Mouse (Mus musculus) myocyte (in vitro differentiated cells): ENCODE data around the gene Bdh1. TPM values are rescaled to one million over a fixed set of nuclear protein-coding genes. Genes with fewer than 3 reads are reported as not detected.

Experiments
- H3K27me3 ChIP-seq: one replicate; pipeline ENCODE4 v1.6.1; 2011; ENCODE audit not compliant: control insufficient read depth, insufficient read depth, insufficient read length
- H3K36me3 ChIP-seq: one replicate; pipeline ENCODE4 v1.6.1; 2011; ENCODE audit not compliant: control insufficient read depth, insufficient read depth
- H3K4me2 ChIP-seq: one replicate; pipeline ENCODE4 v1.6.1; 2011; ENCODE audit warnings: low read depth, control low read depth
- H3K4me3 ChIP-seq: one replicate; pipeline ENCODE4 v1.5.1; 2011; ENCODE audit warnings: mild to moderate bottlenecking, control low read depth, moderate library complexity
- H3K79me2 ChIP-seq: one replicate; pipeline ENCODE4 v1.6.1; 2011; ENCODE audit not compliant: control insufficient read depth, insufficient read depth
- H3ac ChIP-seq: one replicate; pipeline ENCODE4 v1.6.1; 2011; ENCODE audit not compliant: control insufficient read depth, insufficient read length
- CEBPB ChIP-seq: IDR thresholded peaks from 2 replicates; pipeline ENCODE4 v1.6.1; 2011; ENCODE audit warnings: mild to moderate bottlenecking, moderate library complexity; ENCODE audit not compliant: poor library complexity, insufficient read depth, severe bottlenecking
- E2F4 ChIP-seq: IDR thresholded peaks from one replicate; pipeline ENCODE4 v1.6.1; 2011; ENCODE audit warnings: mild to moderate bottlenecking, control low read depth, moderate library complexity; ENCODE audit not compliant: insufficient read depth
- MAX ChIP-seq: IDR thresholded peaks from one replicate; pipeline ENCODE4 v1.6.1; 2011; ENCODE audit warnings: low read depth, mild to moderate bottlenecking, control low read depth
- MYOD1 ChIP-seq, 3 experiments: IDR thresholded peaks; one replicate each; pipeline ENCODE4 v1.6.1; 2011; ENCODE audit warnings: control low read depth in 2 of 3, low read depth in 2 of 3, mild to moderate bottlenecking in 2 of 3, moderate library complexity in 1 of 3; ENCODE audit not compliant: insufficient read length in 2 of 3, control insufficient read depth in 1 of 3
- MYOG ChIP-seq, 3 experiments: IDR thresholded peaks; one replicate each; pipeline ENCODE4 v1.6.1; 2011; ENCODE audit warnings: control low read depth in 2 of 3, low read depth in 2 of 3, mild to moderate bottlenecking in 2 of 3; ENCODE audit not compliant: insufficient read length in 2 of 3, control insufficient read depth in 1 of 3, insufficient read depth in 1 of 3
- POLR2A ChIP-seq: IDR thresholded peaks from one replicate; pipeline ENCODE4 v1.6.1; 2011; ENCODE audit warnings: low read depth, mild to moderate bottlenecking, control low read depth, moderate library complexity; ENCODE audit not compliant: insufficient read length
- POLR2AphosphoS2 ChIP-seq: IDR thresholded peaks from one replicate; pipeline ENCODE4 v1.6.1; 2011; ENCODE audit warnings: low read depth, control low read depth; ENCODE audit not compliant: insufficient read length
- REST ChIP-seq: IDR thresholded peaks from one replicate; pipeline ENCODE4 v1.6.1; 2011; ENCODE audit warnings: mild to moderate bottlenecking, control low read depth, moderate library complexity; ENCODE audit not compliant: insufficient read depth, insufficient read length
- SRF ChIP-seq: IDR thresholded peaks from one replicate; pipeline ENCODE4 v1.6.1; 2011; ENCODE audit warnings: low read depth; ENCODE audit not compliant: control insufficient read depth, insufficient read length
- TCF12 ChIP-seq: IDR thresholded peaks from one replicate; pipeline ENCODE4 v1.6.1; 2011; ENCODE audit warnings: mild to moderate bottlenecking, control low read depth; ENCODE audit not compliant: poor library complexity, insufficient read depth, severe bottlenecking
- TCF3 ChIP-seq: IDR thresholded peaks from one replicate; pipeline ENCODE4 v1.6.1; 2011; ENCODE audit warnings: low read depth, control low read depth; ENCODE audit not compliant: insufficient read length
- USF1 ChIP-seq: IDR thresholded peaks from one replicate; pipeline ENCODE4 v1.6.1; 2011; ENCODE audit warnings: low read depth, mild to moderate bottlenecking, control low read depth, moderate library complexity
- polyA plus RNA-seq: library from polyadenylated mRNA; unstranded; fragments of >200 nt; fragmentation: generic; extraction: Trizol; gene quantifications from one replicate; pipeline ENCODE4 v1.2.1, GENCODE M21; 2012; ENCODE audit warnings: missing spikeins

Bdh1 gene
- polyA plus RNA-seq, 1 experiment, result 0.11 TPM

DNA sequence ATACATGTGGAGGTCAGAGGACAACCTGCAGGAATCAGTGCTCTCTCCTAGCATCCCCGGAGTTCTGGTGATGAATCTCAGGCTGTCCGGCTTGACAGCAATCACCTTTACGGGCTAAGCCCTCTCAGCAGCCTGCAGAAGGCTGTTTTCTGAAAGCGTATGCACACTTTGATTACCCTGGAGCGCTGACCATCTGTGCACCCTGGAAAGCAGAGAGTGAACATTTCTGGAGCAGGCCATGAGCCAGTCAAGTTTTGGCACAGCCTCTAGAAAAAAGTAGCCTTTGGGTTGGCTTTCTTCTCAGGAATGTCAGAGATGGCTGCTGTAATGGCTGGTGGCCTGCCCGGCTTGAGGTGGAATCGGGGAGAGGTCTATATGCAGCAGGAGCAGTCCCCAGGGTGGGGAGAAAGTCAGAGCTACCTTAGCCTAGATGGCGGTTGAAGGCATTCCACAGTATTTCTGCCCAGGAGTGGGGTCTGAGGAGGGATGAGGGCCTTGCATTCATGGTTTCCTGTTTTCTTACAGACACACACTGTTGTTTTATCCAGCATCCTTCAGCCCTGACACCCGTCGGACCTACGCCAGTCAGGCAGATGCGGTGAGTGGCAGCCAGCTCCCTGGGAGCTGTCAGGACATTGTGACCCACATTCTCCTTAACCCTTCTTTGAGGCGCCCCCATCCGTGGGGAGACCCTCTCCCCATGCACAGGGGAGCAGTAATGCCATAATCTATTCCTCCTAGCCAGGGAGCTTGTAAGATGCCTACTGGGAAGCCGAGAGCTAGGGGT lies 24.2 kb downstream of the Bdh1 start:
- no peak overlapping the region for H3K4me2 ChIP-seq
- H3ac ChIP-seq, result no peak overlapping the region
- no peaks in the 10 kb centered on the region for H3K27me3 ChIP-seq
- H3K36me3 ChIP-seq, result no peaks in the 10 kb centered on the region
- TF ChIP-seq POLR2AphosphoS2 (no peak), MYOG (IDR thresholded peaks at IDR 0.05; ENCODE audit: control insufficient read depth in 1 of 3, insufficient read depth in 1 of 3, insufficient read length in 2 of 3, low read depth in 2 of 3) (no peak), SRF (no peak)
- H3K79me2 ChIP-seq, result no peaks in the 10 kb centered on the region
- H3K4me3 ChIP-seq, result no peak overlapping the region

DNA sequence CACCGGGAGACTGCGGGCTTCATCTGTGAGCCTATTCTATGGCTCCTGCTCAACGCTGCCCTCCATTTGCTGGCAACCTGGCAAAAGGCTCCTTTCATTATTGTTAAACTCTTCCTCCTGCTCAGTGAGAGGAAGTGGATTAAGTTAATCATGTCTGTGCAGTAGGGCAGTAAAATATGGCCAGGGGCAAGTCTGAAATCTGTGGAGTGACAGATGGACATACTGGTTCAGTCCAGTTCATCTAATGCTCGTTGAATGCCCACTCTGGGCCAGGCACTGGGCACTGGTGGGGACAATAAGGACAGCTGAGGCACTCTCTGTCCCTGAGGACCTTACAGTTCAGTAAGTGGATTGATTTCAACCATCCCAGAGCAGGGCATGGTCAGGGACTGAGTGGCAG lies 27.9 kb downstream of the Bdh1 start:
- no peak overlapping the region for H3ac ChIP-seq
- H3K4me3 ChIP-seq, result no peak overlapping the region
- H3K36me3 ChIP-seq, result no peaks in the 10 kb centered on the region
- no peaks in the 10 kb centered on the region for H3K27me3 ChIP-seq
- no peak overlapping the region for H3K4me2 ChIP-seq
- no peaks in the 10 kb centered on the region for H3K79me2 ChIP-seq
- no peak for TF ChIP-seq USF1
- TF ChIP-seq MYOG (IDR thresholded peaks at IDR 0.05; ENCODE audit: control insufficient read depth in 1 of 3, insufficient read depth in 1 of 3, insufficient read length in 2 of 3, low read depth in 2 of 3), result no peak
- no peak for TF ChIP-seq SRF
- TF ChIP-seq TCF3, result no peak
- TF ChIP-seq CEBPB, result no peak
- TF ChIP-seq MYOD1 (IDR thresholded peaks at IDR 0.05; ENCODE audit: control insufficient read depth in 1 of 3, insufficient read length in 2 of 3, low read depth in 2 of 3), result no peak
- TF ChIP-seq TCF12, result no peak
- TF ChIP-seq MAX, result no peak
- TF ChIP-seq POLR2AphosphoS2, result no peak
- no peak for TF ChIP-seq REST
- no peak for TF ChIP-seq E2F4
- no peak for TF ChIP-seq POLR2A

DNA sequence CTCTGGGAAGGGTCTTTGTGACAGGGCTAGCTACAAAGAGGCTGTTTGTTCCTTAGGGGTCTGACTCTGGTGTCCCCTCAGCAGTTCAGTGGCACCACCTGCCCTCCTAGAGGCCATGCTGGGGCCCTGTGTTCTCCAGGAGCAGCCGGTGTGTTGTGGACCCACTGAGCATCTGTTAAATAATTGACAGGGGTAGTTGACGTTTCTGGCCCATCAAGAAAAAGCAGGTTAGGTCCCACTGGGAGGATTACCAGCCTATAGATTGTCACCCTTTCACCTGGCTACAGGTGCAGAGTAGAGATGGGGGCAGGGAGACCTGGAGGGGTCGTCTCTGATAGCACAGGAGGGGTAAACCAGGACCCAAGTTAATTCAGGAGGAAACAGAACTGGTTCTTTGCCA lies 29.2 kb downstream of the Bdh1 start:
- no peaks in the 10 kb centered on the region for H3K79me2 ChIP-seq
- no peak overlapping the region for H3ac ChIP-seq
- H3K4me3 ChIP-seq, result no peak overlapping the region
- TF ChIP-seq POLR2A, result no peak
- no peak for TF ChIP-seq USF1
- no peak for TF ChIP-seq TCF3
- no peak for TF ChIP-seq REST
- no peak for TF ChIP-seq CEBPB
- TF ChIP-seq POLR2AphosphoS2, result no peak
- TF ChIP-seq E2F4, result no peak
- TF ChIP-seq SRF, result no peak
- no peak for TF ChIP-seq MAX
- TF ChIP-seq TCF12, result no peak
- no peaks in the 10 kb centered on the region for H3K36me3 ChIP-seq
- H3K4me2 ChIP-seq, result no peak overlapping the region
- no peaks in the 10 kb centered on the region for H3K27me3 ChIP-seq

DNA sequence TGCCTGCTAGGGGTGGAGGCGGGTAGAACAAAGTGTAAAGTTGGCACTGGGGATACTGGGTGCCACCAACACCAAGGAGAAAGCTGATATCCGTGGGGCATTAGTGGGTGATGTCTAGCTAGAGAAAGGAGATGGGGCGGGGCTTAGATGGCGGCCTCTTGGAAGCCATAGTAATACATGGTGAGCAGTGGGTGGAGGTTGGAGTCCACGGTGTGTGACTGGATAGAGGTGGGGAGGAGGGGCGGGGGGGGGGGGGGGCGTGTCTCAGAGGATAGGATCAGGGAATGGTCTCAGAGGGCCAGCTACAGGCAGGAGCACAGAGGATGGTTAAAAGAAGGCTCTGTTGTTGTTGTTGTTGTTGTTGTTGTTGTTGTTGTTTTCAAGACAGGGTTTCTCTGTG lies 30.4 kb downstream of the Bdh1 start:
- Histone ChIP-seq H3K4me2 (no peak overlapping the region), H3K36me3 (no peaks in the 10 kb centered on the region), H3K79me2 (no peaks in the 10 kb centered on the region), H3ac (no peak overlapping the region), H3K27me3 (no peaks in the 10 kb centered on the region), H3K4me3 (no peak overlapping the region)
- TF ChIP-seq E2F4 (no peak), USF1 (no peak), SRF (no peak), TCF12 (no peak), MYOG (IDR thresholded peaks at IDR 0.05; ENCODE audit: control insufficient read depth in 1 of 3, insufficient read depth in 1 of 3, insufficient read length in 2 of 3, low read depth in 2 of 3) (no peak), CEBPB (no peak), REST (no peak), TCF3 (no peak), MAX (no peak), MYOD1 (IDR thresholded peaks at IDR 0.05; ENCODE audit: control insufficient read depth in 1 of 3, insufficient read length in 2 of 3, low read depth in 2 of 3) (no peak), POLR2AphosphoS2 (no peak), POLR2A (no peak)

DNA sequence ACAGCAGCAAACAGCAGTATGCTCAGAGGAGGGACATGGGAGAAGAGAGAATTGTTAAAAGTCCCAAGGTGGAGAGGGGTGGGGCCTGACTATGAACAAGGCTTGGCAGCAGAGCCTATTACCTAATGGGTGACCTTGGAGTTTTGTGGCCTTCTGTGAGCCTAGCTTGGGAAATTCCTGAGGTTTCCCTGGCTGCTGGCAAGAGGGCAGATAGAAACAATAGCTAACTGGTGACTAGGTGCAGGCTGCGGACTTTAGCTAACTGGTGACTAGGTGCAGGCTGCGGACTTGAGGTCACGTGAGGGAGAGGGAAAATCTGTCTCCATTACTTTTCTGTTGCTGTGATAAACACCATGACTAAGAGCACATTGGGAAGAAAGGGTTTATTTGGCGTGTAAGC lies 31.9 kb downstream of the Bdh1 start:
- Histone ChIP-seq H3K4me2 (no peak overlapping the region), H3ac (no peak overlapping the region), H3K79me2 (no peaks in the 10 kb centered on the region), H3K27me3 (no peaks in the 10 kb centered on the region), H3K36me3 (no peaks in the 10 kb centered on the region), H3K4me3 (no peak overlapping the region)
- TF ChIP-seq TCF3 (no peak), USF1 (peak; percentile 80)
